Mouse (Mus musculus) heart, postnatal 0 days (tissue): Measurements from ENCODE around the gene Slc35f2.

Experiments used
- CTCF ChIP-seq: IDR thresholded peaks from 2 replicates; pipeline ENCODE4 v1.5.1; 2016; ENCODE audit warnings: antibody characterized with exemption, control low read depth, low read depth
- EP300 ChIP-seq: IDR thresholded peaks from 2 replicates; pipeline ENCODE4 v1.6.1; 2016; ENCODE audit warnings: antibody characterized with exemption, low read depth

DNA sequence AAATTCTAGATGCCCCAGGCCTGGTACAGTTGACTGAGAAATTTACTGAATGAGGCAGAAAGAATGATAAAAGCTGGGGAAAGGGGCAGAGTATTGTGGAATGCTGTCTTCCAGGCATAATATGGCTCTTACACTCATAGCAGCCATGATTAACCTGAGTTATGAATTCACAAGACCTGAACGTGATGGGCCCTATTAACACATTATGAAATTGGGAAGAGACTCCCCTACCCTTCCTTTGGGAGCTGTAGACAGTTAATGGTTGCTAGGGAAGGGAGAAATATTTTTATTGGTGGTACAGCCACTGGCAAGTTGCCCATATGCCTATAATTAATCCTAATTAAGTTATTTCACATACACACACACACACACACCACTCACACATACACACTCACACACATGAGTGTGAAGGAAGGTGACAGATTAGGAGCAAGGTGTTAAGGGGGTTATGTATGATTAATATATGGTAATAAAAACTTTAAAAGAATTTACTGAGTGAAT is 22.5 kb downstream of the Slc35f2 start:
- TF ChIP-seq CTCF (no peak), EP300 (no peak)
